Mouse (Mus musculus) layer of hippocampus, adult 18-20 months (tissue): ENCODE measurements at regions not wholly inside any gene's neighbourhood (a gene's known extent, or its start where the extent isn't known, plus 50 kb on each side); places are given as distances from the start of the nearest gene placed in this dataset.
A peak's percentile ranks its signal among the peaks of the same experiment; 100 is the strongest.
"Not testable (repeated sequence)": the region's sequence is repeated elsewhere in the genome, so short reads cannot be mapped to it uniquely, and the experiment has no call there.

Experiments used
- DNase-seq, 2 experiments: peaks; one replicate each; pipeline ENCODE4 v3.0.0; 2022; ENCODE audit warnings: low spot score in 2 of 2

- DNase-seq, result peak in 1 of 2 experiments; percentile 5
Observed at GRCm38 (mm10) chr10:96410028-96410427, 206.8 kb upstream of the Btg1 start.

GRCm38 (mm10) chr10:96414807-96415206 is 202.0 kb upstream of the Btg1 start:
- no peak for DNase-seq

GRCm38 (mm10) chr10:96421506-96421905 is 195.3 kb upstream of the Btg1 start:
- not testable (repeated sequence) for DNase-seq

GRCm38 (mm10) chr10:96427407-96427806 is 189.4 kb upstream of the Btg1 start:
- no peak for DNase-seq

GRCm38 (mm10) chr10:96430142-96430541 is 186.7 kb upstream of the Btg1 start:
- DNase-seq, result no peak

GRCm38 (mm10) chr10:96435109-96435508 is 181.7 kb upstream of the Btg1 start:
- DNase-seq, result no peak

GRCm38 (mm10) chr10:96438398-96439103 is 178.3 kb upstream of the Btg1 start:
- DNase-seq, result no peak

- no peak for DNase-seq
Observed at GRCm38 (mm10) chr10:96442165-96442564, 174.6 kb upstream of the Btg1 start.

GRCm38 (mm10) chr10:96450266-96450665 is 166.5 kb upstream of the Btg1 start:
- no peak for DNase-seq

- no peak for DNase-seq
Observed at GRCm38 (mm10) chr10:96454857-96455256, 161.9 kb upstream of the Btg1 start.

GRCm38 (mm10) chr10:96458551-96458950 is 158.3 kb upstream of the Btg1 start:
- no peak for DNase-seq

- DNase-seq, result no peak
Observed at GRCm38 (mm10) chr10:96459186-96459585, 157.6 kb upstream of the Btg1 start.

GRCm38 (mm10) chr10:96460151-96460550 is 156.7 kb upstream of the Btg1 start:
- DNase-seq, result no peak

- DNase-seq, result no peak
Observed at GRCm38 (mm10) chr10:96460617-96461338, 156.0 kb upstream of the Btg1 start.

- no peak for DNase-seq
Observed at GRCm38 (mm10) chr10:96465967-96466366, 150.8 kb upstream of the Btg1 start.

GRCm38 (mm10) chr10:96466845-96467244 is 150.0 kb upstream of the Btg1 start:
- no peak for DNase-seq

GRCm38 (mm10) chr10:96467661-96468060 is 149.1 kb upstream of the Btg1 start:
- peak in 1 of 2 experiments; percentile 25 for DNase-seq

- DNase-seq, result no peak
Observed at GRCm38 (mm10) chr10:96471523-96471922, 145.3 kb upstream of the Btg1 start.

- DNase-seq, result no peak
Observed at GRCm38 (mm10) chr10:96479350-96479749, 137.5 kb upstream of the Btg1 start.

GRCm38 (mm10) chr10:96479786-96480185 is 137.0 kb upstream of the Btg1 start:
- peak in 1 of 2 experiments; percentile 6 for DNase-seq

GRCm38 (mm10) chr10:96480453-96481324 is 136.1 kb upstream of the Btg1 start:
- DNase-seq, result peak; percentile 56 to 63

GRCm38 (mm10) chr10:96481325-96481638 is 135.5 kb upstream of the Btg1 start:
- no peak for DNase-seq
